Mouse (Mus musculus) heart, postnatal 0 days (tissue): ENCODE measurements around the gene Sptssb.

Experiments used
- CTCF ChIP-seq: IDR thresholded peaks from 2 replicates; pipeline ENCODE4 v1.5.1; 2016; ENCODE audit warnings: antibody characterized with exemption, control low read depth, low read depth
- EP300 ChIP-seq: IDR thresholded peaks from 2 replicates; pipeline ENCODE4 v1.6.1; 2016; ENCODE audit warnings: antibody characterized with exemption, low read depth

GRCm38 (mm10) chr3:69859858-69860588, at the start of gene Sptssb:
- TF ChIP-seq EP300 (no peak), CTCF (no peak)
